Mouse (Mus musculus) CD4-positive naive resting alpha-beta T cell, adult 76 days (primary cell): ENCODE results near the gene Mbd3. TPM values are rescaled to one million over a fixed set of nuclear protein-coding genes. Genes with fewer than 3 reads are reported as not detected.

Source experiments
- total RNA-seq: library from RNA; stranded (reverse); gene quantifications from one replicate; pipeline ENCODE4 v1.2.4, GENCODE M21; 2023

Mbd3 gene
- total RNA-seq, result 81.1 TPM

DNA sequence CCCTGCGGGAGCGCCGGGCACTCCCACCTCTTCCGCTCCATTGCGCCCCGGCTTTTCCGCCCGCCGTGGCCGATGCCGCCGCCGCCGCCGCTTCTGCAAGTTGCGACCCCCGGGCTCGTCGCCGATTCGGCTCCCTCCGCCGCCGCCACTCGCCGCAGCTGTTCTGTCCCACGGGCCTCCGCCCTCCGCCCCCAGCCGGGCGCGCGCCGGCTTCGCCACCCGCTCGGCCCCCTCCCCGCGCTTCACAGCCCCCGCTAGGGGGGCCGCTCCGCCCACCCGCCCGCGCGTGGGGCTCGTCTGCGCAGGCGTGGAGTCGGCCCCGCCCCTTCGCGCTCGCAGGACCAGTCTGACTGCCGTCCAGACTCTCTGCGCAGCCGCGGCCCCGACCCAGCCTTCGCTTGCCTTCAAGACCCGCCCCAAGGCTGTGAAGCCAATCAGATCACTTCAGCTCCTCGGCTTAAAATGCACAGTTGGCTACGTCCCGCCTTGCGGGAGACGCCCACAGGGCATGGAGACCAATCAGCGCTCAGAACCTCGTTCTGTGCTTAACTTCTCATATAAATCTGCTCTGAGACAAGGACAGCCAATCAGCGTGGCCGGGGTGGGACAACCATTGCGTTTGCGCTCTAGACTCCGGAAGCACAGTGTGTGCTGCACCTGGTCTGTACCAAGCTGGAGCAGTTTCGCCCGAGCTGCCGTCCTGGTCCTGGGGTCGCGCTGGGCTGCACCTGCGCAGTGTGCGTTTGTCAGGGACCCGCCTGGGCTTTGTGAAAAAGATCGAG lies at the start of gene Mbd3:
Gene Mbd3 (minus strand): TSS at position 360 of the 782 bp plus-strand sequence.

DNA sequence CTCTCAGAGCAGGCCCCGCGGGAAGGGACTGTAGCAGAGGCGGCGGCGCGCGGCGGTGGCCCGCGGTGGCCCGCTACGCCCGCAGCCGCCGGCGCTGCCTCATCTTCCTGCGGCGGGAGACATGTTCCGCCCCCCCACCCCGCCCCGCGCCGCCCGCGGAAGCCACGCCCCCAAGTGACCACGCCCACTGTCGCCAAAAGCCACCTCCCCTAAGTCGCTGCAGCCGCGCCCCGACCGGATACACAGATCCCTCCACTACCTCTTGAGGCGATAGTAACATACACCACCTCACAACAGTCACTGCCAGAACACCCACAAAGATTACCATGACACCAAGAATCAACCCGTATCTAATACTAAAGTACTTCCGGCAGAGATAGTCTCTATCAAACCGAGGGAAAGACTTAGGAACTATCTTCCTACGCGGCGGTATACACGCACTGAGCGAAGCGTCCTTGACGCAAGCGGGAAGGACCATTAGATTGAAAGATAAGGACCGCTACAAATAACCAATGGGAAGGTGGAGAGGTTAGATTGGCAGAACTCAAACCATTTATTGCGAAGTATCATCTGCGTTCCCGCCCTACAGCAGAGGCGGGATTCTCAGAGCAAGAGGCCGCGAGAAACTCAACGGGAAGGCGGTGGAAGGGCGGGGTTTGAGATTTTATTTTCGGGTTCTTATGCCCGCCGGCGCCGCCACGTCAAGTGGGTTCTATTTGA lies 34.3 kb upstream of the Mbd3 start, which contains the start of gene Tcf3:
Gene Tcf3 (minus strand): TSS at position 135 of the 720 bp plus-strand sequence.

DNA sequence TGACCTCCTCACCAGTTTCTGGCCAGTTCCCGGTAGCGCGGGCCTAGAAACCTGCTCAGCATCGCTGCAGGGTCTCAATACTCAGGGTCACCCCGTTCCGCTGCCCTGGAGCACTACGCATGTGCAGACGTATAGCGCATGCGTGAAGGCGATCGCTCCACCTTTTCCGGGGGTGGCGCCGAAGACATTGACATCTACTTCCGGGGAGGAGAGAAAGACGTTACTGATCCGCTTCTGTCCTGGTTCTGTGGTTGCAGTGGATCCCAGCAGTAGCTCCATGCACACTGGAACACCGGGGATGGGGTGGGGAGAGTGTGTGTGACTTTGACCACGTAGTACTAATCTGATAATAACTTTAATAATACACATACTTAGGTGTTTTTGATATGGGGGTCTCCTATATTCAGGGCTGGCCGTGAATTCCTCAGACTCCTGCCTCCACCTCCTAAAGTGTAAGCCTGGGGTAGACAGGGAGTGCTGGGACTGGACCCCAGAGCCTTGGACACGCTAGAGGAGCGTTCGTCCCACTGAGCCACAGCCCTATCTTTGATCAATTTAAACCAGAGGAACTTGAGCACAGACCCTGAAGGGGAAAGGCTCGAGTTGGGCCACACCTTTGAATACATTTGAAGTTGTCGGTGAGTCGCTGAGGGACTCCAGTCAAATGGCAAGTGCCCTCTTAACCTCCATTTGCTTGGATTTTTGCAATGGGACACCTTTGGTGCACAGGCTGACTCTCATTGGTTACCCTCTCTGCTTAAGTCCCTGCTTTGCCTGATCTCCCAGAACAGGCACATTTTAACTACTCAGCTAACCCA lies 7.5 kb upstream of the Mbd3 start, which contains the start of gene Uqcr11:
Gene Uqcr11 (minus strand): TSS at position 147 of the 818 bp plus-strand sequence.

DNA sequence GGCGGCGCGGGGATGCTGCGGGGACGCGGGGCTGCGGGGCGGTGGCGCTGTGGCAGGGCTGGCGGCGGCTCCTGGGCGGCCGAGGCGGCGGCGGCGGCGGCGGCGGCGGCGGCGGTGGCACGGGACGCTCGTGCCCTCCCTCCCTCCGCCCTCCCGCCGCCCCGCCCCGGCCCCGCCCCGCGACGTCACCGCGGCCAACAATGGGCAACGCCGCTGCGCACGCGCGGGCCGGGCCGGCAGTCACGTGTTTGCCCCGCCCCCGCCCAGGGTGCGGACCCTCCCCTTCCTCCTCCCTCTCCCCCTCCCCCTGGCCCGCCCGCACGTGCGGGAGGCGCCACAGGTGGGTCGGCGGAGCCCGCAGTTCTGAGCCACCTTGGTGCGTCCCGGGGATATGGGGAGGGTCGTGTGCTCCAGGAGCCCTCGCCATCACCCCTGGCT lies 11.8 kb downstream of the Mbd3 start, which contains the start of gene Mex3d:
Gene Mex3d (minus strand): TSS at position 138 of the 438 bp plus-strand sequence.

DNA sequence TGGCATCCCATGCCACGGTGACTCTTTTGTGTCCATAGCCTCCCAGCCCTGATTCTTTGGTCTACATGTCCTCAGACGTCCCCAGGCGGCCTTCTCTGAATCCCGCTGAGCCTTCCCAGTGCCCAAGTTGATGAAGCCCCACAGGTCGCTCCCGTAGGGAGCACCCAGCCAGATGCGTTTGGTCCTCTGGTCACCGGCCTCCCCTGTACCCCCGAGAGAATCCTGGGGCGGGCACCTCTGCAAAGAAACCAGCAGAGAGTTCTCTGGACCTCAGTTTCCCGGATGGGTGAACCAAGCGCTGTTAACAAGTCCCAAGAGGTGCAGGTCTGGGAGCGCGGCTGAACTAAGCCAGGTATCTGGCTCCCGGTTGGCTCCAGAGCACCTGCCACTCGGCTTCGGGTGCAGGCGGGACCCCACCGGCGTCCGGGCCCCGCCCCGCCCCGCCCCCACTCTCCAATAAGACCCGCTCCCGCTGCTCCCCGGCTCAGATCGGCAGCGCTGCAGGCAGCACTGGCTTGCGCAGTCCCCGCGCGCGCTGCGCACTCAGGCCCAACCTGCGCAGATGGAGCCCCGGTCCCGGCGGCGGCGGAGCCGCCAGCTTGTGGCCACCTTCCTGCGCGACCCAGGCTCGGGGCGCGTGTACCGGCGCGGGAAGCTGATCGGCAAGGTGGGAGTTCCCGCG lies 43.2 kb downstream of the Mbd3 start, which contains the start of gene Plk5:
Gene Plk5 (plus strand): TSS at position 459 of the 682 bp plus-strand sequence.

DNA sequence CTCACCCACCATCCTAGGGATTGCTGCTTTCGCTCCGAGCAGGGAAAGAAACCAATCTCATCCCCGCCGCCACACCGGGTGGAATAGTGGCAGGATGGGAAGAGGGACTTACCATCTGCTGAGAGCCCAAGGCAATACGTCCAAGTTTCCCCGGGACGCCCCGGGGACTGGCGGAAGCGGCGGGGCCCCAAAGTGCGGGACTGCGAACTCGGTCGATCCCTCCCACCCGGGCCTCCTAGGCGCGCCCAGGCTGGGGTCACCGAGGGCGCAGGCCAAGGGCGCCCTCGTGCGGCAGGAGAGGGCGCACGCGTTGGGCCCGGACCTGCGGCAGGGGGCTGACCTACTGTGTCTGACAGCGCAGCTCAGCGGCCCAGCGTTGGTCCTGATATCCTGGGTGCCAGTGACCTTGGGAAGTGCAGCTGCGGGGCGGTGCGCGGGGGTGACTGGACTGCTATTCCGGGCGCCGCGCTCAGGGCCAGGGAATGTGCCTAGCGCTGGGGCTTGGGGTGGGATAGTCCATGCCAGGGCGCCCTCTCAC lies 51.0 kb downstream of the Mbd3 start, which contains the start of gene Adamtsl5:
Gene Adamtsl5 (minus strand): TSS at position 169 of the 538 bp plus-strand sequence.

Other genes starting within 250 kb of the Mbd3 start
- gene Cirbp, start 233.6 kb downstream of the Mbd3 start, total RNA-seq, result 229 TPM
- gene 1600002K03Rik, start 226.6 kb downstream of the Mbd3 start, total RNA-seq, result 14.7 TPM
- 0.44 TPM for gene Efna2, start 220.1 kb downstream of the Mbd3 start, total RNA-seq
- 70.1 TPM for gene Mum1, start 173.1 kb downstream of the Mbd3 start, total RNA-seq
- gene Ndufs7, start 150.4 kb downstream of the Mbd3 start, total RNA-seq, result 83.2 TPM
- gene Gamt, start 138.5 kb downstream of the Mbd3 start, total RNA-seq, result not detected
- gene Dazap1, start 138.1 kb downstream of the Mbd3 start, total RNA-seq, result 199 TPM
- 4,176 TPM for gene Rps15, start 107.1 kb downstream of the Mbd3 start, total RNA-seq
- 0.06 TPM for gene Apc2, start 103.6 kb downstream of the Mbd3 start, total RNA-seq
- gene 2310011J03Rik, start 79.0 kb downstream of the Mbd3 start, total RNA-seq, result 21.3 TPM
- gene Pcsk4, start 70.1 kb downstream of the Mbd3 start, total RNA-seq, result 2.0 TPM
- not detected for gene Reep6, start 69.6 kb downstream of the Mbd3 start, total RNA-seq
- gene Adamtsl5, start 51.1 kb downstream of the Mbd3 start, total RNA-seq, result not detected
- gene Plk5, start 43.1 kb downstream of the Mbd3 start, total RNA-seq, result not detected
- 9.0 TPM for gene Mex3d, start 11.9 kb downstream of the Mbd3 start, total RNA-seq
- 47.1 TPM for gene Uqcr11, start 7.3 kb upstream of the Mbd3 start, total RNA-seq
- 82.4 TPM for gene Tcf3, start 34.1 kb upstream of the Mbd3 start, total RNA-seq
- not detected for gene Onecut3, start 95.3 kb upstream of the Mbd3 start, total RNA-seq
- not detected for gene Atp8b3, start 139.6 kb upstream of the Mbd3 start, total RNA-seq
- 141 TPM for gene Rexo1, start 162.0 kb upstream of the Mbd3 start, total RNA-seq
- gene Klf16, start 177.8 kb upstream of the Mbd3 start, total RNA-seq, result 28.5 TPM
- gene Abhd17a, start 190.8 kb upstream of the Mbd3 start, total RNA-seq, result 37.5 TPM
- 44.2 TPM for gene Scamp4, start 203.3 kb upstream of the Mbd3 start, total RNA-seq
- 3.3 TPM for gene Adat3, start 203.3 kb upstream of the Mbd3 start, total RNA-seq
- gene Gm49322, start 206.5 kb upstream of the Mbd3 start, total RNA-seq, result 7.4 TPM
- gene Csnk1g2, start 223.3 kb upstream of the Mbd3 start, total RNA-seq, result 224 TPM